Mouse (Mus musculus): ENCODE data around the gene Sorcs2.

DNA sequence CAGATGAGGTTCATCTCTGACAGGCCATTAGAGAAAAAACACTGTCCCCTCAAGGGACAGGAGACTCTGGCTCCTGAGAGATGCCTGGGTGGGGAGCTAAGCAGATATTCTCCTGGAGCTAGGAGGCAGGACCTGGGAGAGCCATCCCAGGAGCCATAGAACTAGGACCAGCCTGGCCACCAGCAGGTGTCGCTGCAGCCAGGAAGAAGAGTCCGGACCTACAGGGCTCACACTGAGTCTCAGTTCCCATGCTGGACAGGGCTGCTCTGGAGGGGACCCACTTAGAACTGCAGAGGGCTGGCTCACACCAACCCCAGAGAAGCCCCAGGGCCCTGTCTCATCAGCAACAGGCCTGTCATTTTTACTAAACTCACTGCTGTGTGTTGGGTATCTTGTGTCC lies 74.4 kb downstream of the Sorcs2 start:
- TF ChIP-seq CTCF (IDR thresholded peaks at IDR 0.05; ENCODE audit: low read depth, low read length) (peak; percentile 89), POLR2A (IDR thresholded peaks at IDR 0.05; ENCODE audit: extremely low read depth, insufficient read depth, low read length) (no peak)

All from liver, adult 2 months (tissue).